Mouse (Mus musculus): ENCODE measurements around the gene Slc7a8.

- TF ChIP-seq POLR2A (IDR thresholded peaks at IDR 0.05; ENCODE audit: borderline replicate concordance, control insufficient read depth, low read depth, low read length) (no peak), CTCF (IDR thresholded peaks at IDR 0.05; ENCODE audit: control insufficient read depth, insufficient read depth, low read length) (no peak)
Observed at GRCm38 (mm10) chr14:54712074-54712473, 69.7 kb downstream of the Slc7a8 start, which contains the start of gene Cebpe.

Data from bone marrow, adult 2 months (tissue).